Mouse (Mus musculus): ENCODE measurements around the gene Brix1. TPM values are rescaled to one million over a fixed set of nuclear protein-coding genes. Genes with fewer than 3 reads are reported as not detected.
"Not testable (repeated sequence)": the region's sequence is repeated elsewhere in the genome, so short reads cannot be mapped to it uniquely, and the experiment has no call there.

Gene Brix1
- polyA plus RNA-seq (2015; fragmentation: Nextera tagmentation; extraction: Ambion mirVana), result 163 and 165 TPM in 2 replicates

DNA sequence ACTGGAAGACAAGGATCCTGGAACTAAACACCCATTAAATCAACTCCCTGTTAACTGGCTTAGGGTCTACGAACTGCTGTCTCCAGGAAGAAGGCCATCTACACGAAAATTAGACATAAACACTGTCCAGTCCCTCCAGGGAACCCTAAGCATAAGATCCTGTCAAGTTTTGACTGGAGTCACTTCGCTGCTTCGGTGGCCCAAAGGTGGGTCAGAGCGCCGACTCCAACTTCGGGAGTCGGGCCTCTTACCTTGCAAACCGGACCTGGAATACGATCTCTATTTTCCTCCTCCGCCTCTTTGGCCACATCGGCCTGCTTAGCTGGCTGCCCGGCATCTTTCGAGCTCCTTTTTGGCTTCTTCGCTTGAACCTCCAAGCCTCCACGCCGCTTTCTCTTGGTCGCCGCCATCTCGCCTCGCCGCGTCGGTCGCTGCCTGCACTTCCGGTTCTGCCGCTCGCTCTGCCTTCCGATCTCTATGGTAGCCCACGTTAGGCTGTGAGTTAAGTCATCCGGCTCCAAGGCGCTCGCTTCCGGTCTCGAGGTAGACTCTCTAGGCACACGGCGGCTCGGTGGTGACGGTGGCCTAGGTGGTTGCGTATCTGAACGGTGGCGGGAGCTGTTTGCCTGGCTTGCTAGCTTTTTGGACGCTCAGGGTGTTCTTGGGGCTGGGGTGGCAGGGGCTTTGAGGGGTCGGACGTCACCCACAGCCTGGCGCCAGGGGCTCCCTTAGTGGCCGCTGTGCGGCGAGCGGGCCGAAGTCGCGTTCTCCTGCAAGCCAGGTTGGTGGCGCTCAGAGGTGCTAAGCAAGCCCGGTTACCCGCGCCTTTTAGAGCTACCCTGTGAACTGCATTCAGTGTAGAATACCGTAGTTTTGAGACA is at the start of gene Brix1, which contains the start of gene Rad1:
Brix1 (minus strand) TSS at position 464 of the 881 bp plus-strand sequence.
Rad1 (plus strand) TSS at position 535 of the 881 bp plus-strand sequence.
- peak; percentile 96 for DNase-seq (ENCODE audit: low spot score)

DNA sequence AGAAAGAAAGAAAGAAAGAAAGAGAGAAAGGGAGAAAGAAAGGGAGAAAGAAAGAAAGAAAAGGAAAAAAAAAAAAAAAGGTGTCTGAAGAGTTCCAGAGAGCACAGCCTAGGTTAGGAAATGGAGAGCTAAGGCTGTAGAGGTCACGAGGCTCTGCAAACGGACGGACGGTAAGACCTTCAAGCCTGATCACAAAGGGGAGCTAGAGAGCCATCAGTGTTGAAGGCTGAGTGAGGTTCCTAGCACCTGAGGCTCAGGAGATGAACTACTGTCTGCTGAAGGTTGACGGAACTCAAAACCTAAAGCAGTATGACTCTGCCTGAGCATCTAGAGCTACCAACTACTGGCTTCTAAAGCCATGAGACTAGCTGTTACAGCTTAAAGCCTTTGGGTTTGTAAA is 48.8 kb upstream of the Brix1 start:
- no peak for DNase-seq (ENCODE audit: low spot score)

DNA sequence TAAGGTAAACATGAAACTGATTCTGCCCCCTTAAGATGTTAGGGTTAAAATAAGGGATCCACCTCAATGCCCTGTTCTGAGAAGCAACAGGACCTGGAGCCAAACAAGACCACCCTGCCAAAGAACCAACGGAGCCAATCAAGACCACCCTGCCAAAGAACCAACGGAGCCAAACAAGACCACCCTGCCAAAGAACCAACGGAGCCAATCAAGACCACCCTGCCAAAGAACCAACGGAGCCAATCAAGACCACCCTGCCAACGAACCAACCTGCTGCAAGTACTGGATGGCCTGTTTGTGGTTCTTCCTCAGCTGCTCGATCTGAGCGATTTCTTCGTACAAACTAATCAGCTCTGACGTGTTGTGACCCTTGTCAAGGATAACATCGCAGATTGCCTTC is 47.6 kb upstream of the Brix1 start:
- DNase-seq (ENCODE audit: low spot score), result not testable (repeated sequence)

DNA sequence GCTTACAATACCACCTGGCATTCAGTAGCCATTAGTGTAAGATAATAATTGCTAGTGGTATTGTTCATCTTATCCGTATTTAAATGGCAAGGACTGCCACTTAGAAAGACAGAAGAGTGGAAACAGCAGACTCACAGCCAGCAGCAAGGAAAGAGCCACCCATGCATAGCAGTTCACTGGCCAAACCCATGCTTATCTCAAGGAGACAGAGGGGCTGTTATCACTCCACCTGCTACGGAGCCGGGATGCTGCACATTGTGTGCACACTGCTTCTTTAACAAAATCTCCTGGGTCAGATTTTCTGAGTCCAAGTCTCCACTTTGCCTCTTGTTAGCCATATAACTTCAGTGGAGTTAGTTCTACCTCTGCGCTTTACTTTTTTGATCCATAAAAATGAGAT is 45.6 kb upstream of the Brix1 start:
- DNase-seq (ENCODE audit: low spot score), result no peak

DNA sequence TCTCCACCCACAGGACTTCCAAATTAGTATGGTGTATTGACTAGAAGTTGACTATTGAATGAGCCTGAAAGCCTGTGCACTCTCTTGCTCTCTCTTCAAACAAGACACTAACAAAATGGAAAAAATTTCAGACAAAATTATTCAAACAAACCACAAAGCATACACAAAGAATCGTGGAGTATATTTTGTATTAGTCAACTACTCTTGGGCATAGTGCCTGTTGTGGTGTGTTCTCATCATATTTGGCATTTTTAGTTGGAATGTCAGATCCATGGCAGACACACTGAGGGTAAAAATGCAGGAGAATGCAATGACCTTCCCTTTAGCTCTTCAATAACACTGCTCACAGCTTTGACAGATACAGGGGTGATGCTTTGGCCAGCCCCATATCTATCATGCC is 40.1 kb upstream of the Brix1 start:
- no peak for DNase-seq (ENCODE audit: low spot score)

DNA sequence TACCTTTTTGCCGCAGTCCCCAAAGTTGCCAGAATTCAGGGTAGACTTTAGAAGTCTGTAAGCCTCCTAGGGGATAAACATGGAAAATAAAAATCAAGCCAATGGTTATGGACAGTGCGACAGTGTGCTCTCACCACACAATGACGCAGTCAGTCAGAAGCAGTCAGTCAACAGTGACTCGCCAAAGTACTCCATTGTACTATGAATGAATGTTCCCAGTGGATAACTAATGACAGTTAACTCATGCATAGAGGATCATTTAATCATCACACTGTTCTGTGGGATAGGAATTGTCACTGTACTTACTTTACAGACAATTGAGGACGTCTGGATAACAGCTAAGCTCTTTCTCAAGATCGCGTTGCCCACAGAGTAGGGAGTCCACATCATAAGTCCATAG is 29.4 kb upstream of the Brix1 start:
- DNase-seq (ENCODE audit: low spot score), result no peak

DNA sequence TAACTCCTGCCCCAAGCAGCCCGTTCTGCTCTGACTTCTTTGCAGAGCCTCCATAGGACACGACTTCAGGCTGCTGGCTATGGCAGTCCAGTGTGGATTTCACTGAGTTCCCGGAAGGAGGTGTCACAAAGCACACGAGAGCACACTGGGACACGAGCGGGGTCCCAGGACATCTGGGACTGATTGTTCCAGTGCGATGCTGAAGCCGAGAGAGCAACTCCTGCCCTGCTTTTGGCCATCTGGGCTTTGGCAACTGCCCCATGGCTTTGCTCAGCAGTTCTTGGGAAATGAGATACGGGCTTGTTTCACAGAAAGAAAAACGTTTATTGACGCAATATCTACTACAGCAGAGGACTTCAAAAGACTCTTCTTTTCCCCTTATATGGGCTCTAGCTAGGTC is 20.4 kb upstream of the Brix1 start:
- DNase-seq (ENCODE audit: low spot score), result no peak

DNA sequence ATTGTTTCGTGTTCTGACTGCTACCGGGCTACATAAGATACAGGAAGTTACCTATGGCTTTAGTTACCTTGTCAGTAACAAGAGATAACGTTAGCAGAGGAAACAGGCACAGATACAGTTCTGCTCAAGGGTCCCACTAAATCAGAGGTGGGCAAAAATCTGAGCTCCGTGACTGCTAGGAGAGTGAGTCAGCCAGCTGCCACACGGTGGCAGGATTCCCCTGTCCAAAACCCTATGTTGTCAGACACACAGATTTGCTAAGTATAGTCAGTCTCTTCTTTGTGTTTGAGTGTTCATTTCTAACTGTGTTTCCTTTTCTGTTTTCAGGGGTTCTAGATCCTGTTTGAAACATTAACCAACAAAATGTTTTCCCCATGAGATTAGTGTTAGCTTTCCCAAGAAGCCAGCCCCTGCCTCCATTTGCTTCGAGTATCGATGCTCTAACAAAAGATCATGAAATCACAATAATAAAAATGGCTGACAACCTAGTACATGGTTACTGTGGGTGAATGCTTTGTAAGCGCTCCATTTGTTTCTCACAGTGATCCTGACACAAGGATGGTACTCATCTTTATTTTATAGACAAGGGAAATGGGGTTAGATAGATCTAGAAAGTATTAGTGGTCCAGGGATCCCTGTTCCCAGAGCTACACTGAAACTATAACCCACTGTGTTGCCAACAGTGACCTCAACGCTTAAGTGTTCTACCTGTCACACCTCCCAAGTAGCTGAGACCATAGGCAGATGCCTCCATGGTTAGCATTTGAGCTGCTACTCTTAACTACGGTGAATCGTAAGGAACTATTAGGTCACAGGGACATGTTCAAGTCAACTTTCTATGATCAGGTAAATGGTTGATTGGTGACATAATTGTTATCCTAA is 15.3 kb upstream of the Brix1 start:
- peak; percentile 33 for DNase-seq (ENCODE audit: low spot score)

DNA sequence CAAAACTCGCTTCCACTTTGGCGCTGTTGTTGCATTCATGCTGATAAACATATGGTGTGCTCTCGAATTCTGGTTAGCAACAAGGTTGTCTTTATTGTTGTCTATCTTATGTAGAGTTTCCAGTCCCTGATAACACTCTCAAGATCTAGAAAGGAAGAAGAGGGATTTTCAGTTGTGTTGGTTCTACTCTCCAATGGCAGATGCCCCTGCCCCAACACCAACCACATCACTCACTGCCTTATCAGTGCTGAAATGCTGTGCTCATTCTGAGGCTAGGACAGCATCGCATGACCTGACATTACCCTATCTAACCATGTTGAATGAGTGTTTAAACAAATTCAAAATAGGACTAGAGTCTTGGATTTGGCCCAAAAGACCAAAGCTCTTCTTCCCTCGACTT is 14.3 kb upstream of the Brix1 start:
- no peak for DNase-seq (ENCODE audit: low spot score)

DNA sequence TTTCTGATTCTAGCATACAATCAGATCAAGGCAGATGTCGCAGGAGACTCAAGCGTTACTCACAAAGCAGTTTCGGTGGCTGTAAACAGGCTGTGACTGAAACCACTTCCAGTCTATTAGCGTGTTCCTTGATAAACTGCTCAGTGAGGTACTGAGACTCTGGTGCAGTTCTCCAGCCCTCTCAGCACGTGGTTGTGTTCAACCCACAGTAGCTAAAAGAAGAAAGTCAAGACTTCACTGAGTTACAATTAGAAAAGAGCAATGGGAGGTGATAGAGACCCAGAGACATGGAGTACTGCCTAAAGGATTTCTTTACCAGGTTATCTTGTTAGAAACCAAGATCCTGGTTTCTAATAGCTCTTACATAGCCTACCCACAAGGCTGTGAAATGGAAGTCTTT is 13.8 kb upstream of the Brix1 start:
- DNase-seq (ENCODE audit: low spot score), result no peak

DNA sequence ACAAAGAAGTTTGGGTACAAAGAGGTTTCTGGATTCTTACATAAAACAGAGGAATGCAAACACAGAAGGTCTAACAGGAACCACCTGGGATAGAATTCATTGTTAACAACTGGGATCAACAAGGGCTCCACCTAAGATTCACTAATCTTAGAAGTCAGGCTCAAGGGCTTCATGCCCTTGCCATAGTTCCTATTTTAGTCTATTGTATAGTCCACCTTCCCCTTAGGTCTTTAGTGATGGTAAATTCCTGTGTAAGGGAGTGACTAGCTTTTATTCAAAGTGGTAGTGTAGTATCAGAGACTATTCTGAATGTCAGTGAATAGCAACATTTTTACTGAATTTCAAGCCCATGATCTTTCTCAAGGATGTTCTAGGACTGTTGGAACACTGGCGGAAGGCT is 10.9 kb upstream of the Brix1 start:
- DNase-seq (ENCODE audit: low spot score), result not testable (repeated sequence)

DNA sequence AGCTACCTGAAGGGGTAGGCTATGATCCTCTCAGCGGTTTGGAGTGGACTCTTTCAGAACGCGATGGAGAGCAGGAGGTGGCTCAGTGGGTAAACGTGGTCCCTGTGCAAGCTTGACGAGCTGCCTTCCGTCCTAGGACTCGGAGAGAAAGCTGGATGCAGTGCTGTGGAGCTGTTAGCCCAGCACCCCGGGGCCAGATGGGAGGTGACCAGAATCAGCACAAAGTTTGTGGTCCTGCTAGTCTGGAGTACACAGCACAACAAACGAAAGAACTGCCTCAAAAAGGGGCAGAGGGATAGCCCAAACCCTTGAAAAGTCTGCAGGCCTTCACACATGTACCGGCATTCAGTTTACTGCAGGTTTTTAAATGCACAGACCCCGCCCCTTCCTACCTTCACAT is 10.2 kb upstream of the Brix1 start:
- DNase-seq (ENCODE audit: low spot score), result no peak

DNA sequence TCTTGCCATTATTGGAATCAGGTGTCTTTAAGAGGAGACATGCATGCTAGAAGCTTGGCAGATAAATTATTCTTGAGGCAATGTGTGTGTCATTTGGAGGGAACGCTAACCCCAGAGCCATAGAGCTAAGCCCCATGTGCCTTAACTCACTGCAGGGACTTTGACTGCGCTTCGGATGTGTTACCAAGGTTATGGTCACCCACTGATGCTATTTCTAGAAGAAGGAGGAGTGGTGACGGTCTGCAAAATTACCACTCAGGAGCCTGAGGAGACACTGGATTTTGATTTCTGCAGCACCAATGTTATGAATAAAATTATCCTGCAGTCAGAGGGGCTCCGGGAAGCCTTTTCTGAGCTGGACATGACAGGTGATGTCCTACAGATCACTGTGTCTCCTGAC is 4.4 kb upstream of the Brix1 start:
- no peak for DNase-seq (ENCODE audit: low spot score)

DNA sequence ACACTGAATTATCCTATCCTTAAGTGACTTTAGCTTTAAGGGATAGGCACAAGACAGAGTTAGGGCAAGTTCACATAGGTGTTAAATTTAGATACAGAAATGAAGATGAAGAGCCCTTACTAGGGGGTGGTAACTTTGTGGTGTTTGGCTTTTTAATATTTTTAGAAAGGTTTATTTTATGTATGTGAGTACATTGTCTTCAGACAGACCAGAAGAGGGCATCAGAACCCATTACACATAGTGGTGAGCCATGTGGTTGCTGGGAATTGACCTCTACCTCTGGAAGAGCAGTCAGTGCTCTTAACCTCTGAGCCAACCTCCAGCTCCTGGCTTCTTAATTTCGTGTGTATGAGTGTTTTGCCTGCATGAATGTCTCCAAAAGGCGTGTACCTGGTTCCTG is 1.5 kb upstream of the Brix1 start:
- DNase-seq (ENCODE audit: low spot score), result no peak

DNA sequence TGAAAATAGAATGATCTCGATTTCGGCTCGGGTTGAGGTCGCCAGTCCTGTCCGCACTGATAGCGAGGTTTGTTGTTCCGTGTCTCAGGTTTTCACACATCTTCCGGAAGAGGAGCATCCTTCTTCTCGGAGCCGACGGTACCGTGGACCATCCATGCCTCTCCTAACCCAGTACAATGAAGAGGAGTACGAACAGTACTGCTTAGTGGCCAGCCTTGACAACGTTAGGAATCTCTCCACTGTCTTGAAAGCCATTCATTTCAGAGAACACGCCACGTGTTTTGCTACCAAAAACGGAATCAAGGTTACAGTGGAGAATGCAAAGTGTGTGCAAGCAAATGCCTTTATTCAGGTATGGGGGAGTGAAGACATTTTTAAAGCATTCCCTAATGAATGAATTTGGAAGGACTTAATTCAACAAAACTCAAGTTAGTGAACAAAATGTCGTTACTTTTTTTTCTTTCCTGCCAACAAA is 655 bp upstream of the Brix1 start:
- no peak for DNase-seq (ENCODE audit: low spot score)

DNA sequence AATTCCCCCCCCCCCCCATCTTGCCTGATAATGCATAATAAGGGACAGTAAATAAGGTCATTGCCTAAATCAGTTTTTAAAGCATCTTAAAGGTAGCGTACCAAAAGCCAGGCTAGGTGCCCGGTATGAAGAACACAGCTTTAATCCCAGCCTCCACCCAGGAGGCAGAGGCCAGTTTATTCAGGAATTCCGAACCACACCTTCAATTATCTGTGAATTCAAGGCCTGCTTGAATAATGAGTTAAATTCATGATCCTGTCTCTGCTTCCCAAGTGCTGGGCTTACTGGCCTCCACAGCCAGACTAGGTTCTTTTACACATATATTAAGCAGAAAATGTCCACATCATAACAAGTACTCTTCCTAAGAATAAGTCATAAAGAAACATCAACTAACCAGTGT is 14.8 kb downstream of the Brix1 start:
- DNase-seq (ENCODE audit: low spot score), result no peak

DNA sequence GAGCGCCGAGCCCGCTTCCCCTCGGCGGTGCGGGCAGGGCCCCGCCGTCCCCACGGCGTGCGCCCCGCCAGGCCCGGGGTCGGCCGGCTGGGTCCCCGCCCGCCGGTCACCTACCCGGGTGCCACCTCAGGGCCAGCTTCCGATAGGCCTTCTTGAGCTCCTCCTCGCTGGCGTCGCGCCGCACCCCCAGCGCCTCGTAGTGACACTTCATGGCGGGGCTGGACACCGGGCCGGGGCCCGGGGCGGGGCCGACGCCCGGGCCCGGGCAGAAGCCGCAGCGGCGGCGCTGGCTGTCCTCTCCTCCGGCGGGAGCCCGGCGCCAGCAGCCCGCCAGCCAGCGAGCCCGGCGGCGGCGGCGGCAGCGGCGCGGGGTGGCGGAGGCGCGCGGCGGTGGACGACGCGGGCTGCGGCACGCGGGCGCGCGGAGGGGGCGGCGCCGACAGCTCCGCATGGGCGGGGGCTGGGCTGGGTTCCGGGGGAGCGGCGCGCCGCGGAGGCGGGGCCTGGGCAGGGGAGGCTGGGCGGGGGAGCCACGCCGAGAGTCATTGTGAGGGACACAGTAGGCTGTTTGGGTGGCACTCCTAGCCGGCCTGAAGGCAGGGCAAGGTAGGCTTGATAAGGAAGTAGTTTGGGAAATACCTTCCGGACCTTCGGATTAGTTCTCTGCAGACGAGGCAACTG is 15.5 kb downstream of the Brix1 start, which contains the start of gene Dnajc21:
Dnajc21 (minus strand) TSS at position 366 of the 681 bp plus-strand sequence.
- DNase-seq (ENCODE audit: low spot score), result peak; percentile 83

DNA sequence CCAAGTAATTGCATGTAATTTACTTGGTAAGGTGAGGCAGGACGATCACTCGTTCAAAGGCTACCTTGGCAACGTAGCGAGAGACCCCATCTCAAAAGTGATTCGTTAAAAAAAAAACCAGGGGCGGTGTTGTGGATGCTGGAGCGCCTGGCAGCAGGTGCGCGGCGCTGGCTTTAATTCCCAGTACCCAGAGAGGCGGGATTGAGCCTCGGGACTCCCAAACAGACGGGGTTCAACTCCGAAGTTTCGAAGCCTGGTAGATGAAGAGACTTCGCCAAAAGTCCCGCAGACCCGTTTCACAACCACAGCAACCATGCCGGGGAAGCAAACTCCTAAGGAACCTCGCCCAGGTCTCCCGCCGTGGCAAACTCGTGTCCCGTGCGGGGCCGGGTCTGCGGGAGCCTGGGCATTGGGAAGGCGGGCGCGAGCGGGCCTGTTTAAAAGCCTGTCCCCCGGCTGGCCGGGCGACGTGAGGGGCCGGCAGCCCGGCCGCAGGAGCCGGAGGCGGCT is 16.1 kb downstream of the Brix1 start:
- DNase-seq (ENCODE audit: low spot score), result peak; percentile 33

DNA sequence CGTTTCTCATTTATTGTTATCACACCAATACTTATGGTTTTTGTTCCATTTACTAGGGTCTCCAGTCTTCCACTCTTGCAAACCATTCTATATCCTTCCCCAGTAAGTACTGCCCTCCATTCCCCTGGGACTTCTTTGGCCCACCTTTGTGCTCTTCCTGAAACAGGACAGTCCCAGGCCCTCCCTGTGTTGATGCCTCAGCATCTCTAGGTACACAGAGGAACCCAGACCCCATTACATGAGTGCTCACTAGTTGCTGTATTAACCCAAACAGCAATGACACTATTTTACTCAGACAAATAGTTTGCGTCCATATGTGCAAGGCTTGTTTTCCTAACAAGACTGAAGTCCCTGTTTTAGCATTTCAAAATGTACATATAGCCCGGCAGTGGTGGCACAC is 17.0 kb downstream of the Brix1 start:
- DNase-seq (ENCODE audit: low spot score), result no peak

DNA sequence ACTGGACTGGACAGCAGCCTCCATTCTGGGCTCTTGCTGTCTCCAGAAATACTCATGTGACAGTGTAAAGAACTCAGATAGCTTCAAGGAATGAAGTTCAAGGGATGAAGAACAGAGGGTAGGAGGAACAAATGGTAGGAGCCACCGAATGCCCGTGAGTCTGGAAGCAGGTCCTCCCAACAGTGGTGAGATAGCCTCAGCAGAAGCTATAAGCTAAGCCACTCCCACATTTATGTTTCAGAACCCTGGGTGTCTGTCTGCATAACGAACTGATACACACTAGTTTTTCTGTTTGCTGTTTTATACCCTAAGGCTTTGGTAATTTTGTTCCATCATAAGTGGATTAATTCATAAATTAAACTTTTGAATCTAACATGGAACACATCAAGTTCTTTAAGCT is 21.1 kb downstream of the Brix1 start:
- DNase-seq (ENCODE audit: low spot score), result no peak

DNA sequence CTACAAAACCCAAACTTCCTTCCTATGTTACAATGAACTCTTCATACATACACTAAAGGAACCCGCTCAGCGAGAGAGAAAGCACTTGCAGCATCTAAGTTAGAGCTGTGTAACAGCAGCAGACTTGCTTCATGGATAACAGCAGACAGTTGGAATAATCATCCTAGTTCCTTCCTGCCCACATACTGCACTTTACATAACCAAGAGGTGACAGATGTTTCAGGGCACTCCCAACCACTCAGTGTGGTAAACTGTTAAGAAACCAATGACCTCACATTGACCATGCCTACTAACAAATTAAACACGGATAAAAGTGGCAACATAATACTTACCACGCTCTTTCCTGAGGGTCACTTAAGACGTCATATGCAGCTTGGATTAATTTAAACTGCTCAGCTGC is 22.2 kb downstream of the Brix1 start:
- DNase-seq (ENCODE audit: low spot score), result no peak
